26 mouse cellular contexts compared by ENCODE assay signal in genomic region chr1:86290452-86290851, GRCm38 (mm10). TPM values are rescaled to one million over a fixed set of nuclear protein-coding genes. Genes with fewer than 3 reads are reported as not detected.
"Had no signal": no experiment of that assay in that cellular context is flagged by ENCODE, and none has a peak within 500 bp of the region (broad histone marks: within the 10 kb centered on the region; RNA-seq: fewer than 3 reads in every experiment).

No protein-coding gene starts in this region.

- ATAC-seq: hindbrain, postnatal 0 days; intestine, embryonic 16.5 days had no signal

- DNase-seq: gastrocnemius, postnatal 14 days; gastrocnemius, postnatal 36 days; heart, adult 11 months; heart, adult 2 months; heart, postnatal 14 days; heart, postnatal 36 days; kidney, adult 11 months; kidney, adult 2 months; kidney, adult 9 months; kidney, postnatal 10 days; kidney, postnatal 25 days; kidney, postnatal 4 days; liver; liver, embryonic 13.5 days had no signal

- H3K9ac ChIP-seq: hindbrain, embryonic 13.5 days; hindbrain, embryonic 15.5 days; kidney, embryonic 15.5 days; limb, embryonic 12.5 days; liver, embryonic 13.5 days; liver, embryonic 15.5 days had no signal

- H3K4me2 ChIP-seq: heart, embryonic 11.5 days; hindbrain, embryonic 13.5 days; hindbrain, embryonic 15.5 days; kidney, embryonic 15.5 days; limb, embryonic 12.5 days; liver, embryonic 11.5 days; liver, embryonic 13.5 days; liver, embryonic 15.5 days had no signal

- H3K27ac ChIP-seq: heart, adult 2 months; hindbrain, embryonic 13.5 days; hindbrain, embryonic 15.5 days; hindbrain, postnatal 0 days; kidney, embryonic 15.5 days; layer of hippocampus, adult 2 months; limb, embryonic 10.5 days; limb, embryonic 12.5 days; liver, embryonic 13.5 days; liver, embryonic 15.5 days had no signal

- H3K4me1 ChIP-seq: hindbrain, embryonic 15.5 days; kidney, embryonic 15.5 days; liver, embryonic 13.5 days; liver, embryonic 15.5 days had no signal

- H3K4me3 ChIP-seq: heart, adult 2 months; hindbrain, embryonic 13.5 days; hindbrain, embryonic 15.5 days; kidney, embryonic 15.5 days; layer of hippocampus, adult 2 months; limb, embryonic 10.5 days; limb, embryonic 12.5 days; liver, embryonic 13.5 days; liver, embryonic 15.5 days had no signal

- H3K36me3 ChIP-seq: hindbrain, embryonic 13.5 days; hindbrain, embryonic 15.5 days; kidney, embryonic 15.5 days; limb, embryonic 10.5 days; limb, embryonic 12.5 days; liver, embryonic 13.5 days; liver, embryonic 15.5 days had no signal

- H3K9me3 ChIP-seq: hindbrain, embryonic 13.5 days; hindbrain, embryonic 15.5 days; kidney, embryonic 15.5 days; limb, embryonic 10.5 days; limb, embryonic 12.5 days; liver, embryonic 13.5 days; liver, embryonic 15.5 days had no signal

- H3K27me3 ChIP-seq: hindbrain, embryonic 15.5 days; kidney, embryonic 15.5 days; limb, embryonic 12.5 days; liver, embryonic 13.5 days; liver, embryonic 15.5 days had no signal

RNA-seq across cellular contexts. Expression of gene B3gnt7, which starts 12.2 kb away (rescaled TPM):
- total RNA-seq: gastrocnemius, adult 8-10 months; gastrocnemius, postnatal 36 days had no signal
